Mouse (Mus musculus) myocyte (in vitro differentiated cells): ENCODE results near the gene Dgkz. TPM values are rescaled to one million over a fixed set of nuclear protein-coding genes. Genes with fewer than 3 reads are reported as not detected.

Source experiments
- H3K27me3 ChIP-seq: one replicate; pipeline ENCODE4 v1.6.1; 2011; ENCODE audit not compliant: control insufficient read depth, insufficient read depth, insufficient read length
- H3K36me3 ChIP-seq: one replicate; pipeline ENCODE4 v1.6.1; 2011; ENCODE audit not compliant: control insufficient read depth, insufficient read depth
- H3K4me2 ChIP-seq: one replicate; pipeline ENCODE4 v1.6.1; 2011; ENCODE audit warnings: low read depth, control low read depth
- H3K4me3 ChIP-seq: one replicate; pipeline ENCODE4 v1.5.1; 2011; ENCODE audit warnings: mild to moderate bottlenecking, control low read depth, moderate library complexity
- H3K79me2 ChIP-seq: one replicate; pipeline ENCODE4 v1.6.1; 2011; ENCODE audit not compliant: control insufficient read depth, insufficient read depth
- H3ac ChIP-seq: one replicate; pipeline ENCODE4 v1.6.1; 2011; ENCODE audit not compliant: control insufficient read depth, insufficient read length
- CEBPB ChIP-seq: IDR thresholded peaks from 2 replicates; pipeline ENCODE4 v1.6.1; 2011; ENCODE audit warnings: mild to moderate bottlenecking, moderate library complexity; ENCODE audit not compliant: poor library complexity, insufficient read depth, severe bottlenecking
- E2F4 ChIP-seq: IDR thresholded peaks from one replicate; pipeline ENCODE4 v1.6.1; 2011; ENCODE audit warnings: mild to moderate bottlenecking, control low read depth, moderate library complexity; ENCODE audit not compliant: insufficient read depth
- MAX ChIP-seq: IDR thresholded peaks from one replicate; pipeline ENCODE4 v1.6.1; 2011; ENCODE audit warnings: low read depth, mild to moderate bottlenecking, control low read depth
- MYOD1 ChIP-seq, 3 experiments: IDR thresholded peaks; one replicate each; pipeline ENCODE4 v1.6.1; 2011; ENCODE audit warnings: control low read depth in 2 of 3, low read depth in 2 of 3, mild to moderate bottlenecking in 2 of 3, moderate library complexity in 1 of 3; ENCODE audit not compliant: insufficient read length in 2 of 3, control insufficient read depth in 1 of 3
- MYOG ChIP-seq, 3 experiments: IDR thresholded peaks; one replicate each; pipeline ENCODE4 v1.6.1; 2011; ENCODE audit warnings: control low read depth in 2 of 3, low read depth in 2 of 3, mild to moderate bottlenecking in 2 of 3; ENCODE audit not compliant: insufficient read length in 2 of 3, control insufficient read depth in 1 of 3, insufficient read depth in 1 of 3
- POLR2A ChIP-seq: IDR thresholded peaks from one replicate; pipeline ENCODE4 v1.6.1; 2011; ENCODE audit warnings: low read depth, mild to moderate bottlenecking, control low read depth, moderate library complexity; ENCODE audit not compliant: insufficient read length
- POLR2AphosphoS2 ChIP-seq: IDR thresholded peaks from one replicate; pipeline ENCODE4 v1.6.1; 2011; ENCODE audit warnings: low read depth, control low read depth; ENCODE audit not compliant: insufficient read length
- REST ChIP-seq: IDR thresholded peaks from one replicate; pipeline ENCODE4 v1.6.1; 2011; ENCODE audit warnings: mild to moderate bottlenecking, control low read depth, moderate library complexity; ENCODE audit not compliant: insufficient read depth, insufficient read length
- SRF ChIP-seq: IDR thresholded peaks from one replicate; pipeline ENCODE4 v1.6.1; 2011; ENCODE audit warnings: low read depth; ENCODE audit not compliant: control insufficient read depth, insufficient read length
- TCF12 ChIP-seq: IDR thresholded peaks from one replicate; pipeline ENCODE4 v1.6.1; 2011; ENCODE audit warnings: mild to moderate bottlenecking, control low read depth; ENCODE audit not compliant: poor library complexity, insufficient read depth, severe bottlenecking
- TCF3 ChIP-seq: IDR thresholded peaks from one replicate; pipeline ENCODE4 v1.6.1; 2011; ENCODE audit warnings: low read depth, control low read depth; ENCODE audit not compliant: insufficient read length
- USF1 ChIP-seq: IDR thresholded peaks from one replicate; pipeline ENCODE4 v1.6.1; 2011; ENCODE audit warnings: low read depth, mild to moderate bottlenecking, control low read depth, moderate library complexity
- polyA plus RNA-seq: library from polyadenylated mRNA; unstranded; fragments of >200 nt; fragmentation: generic; extraction: Trizol; gene quantifications from one replicate; pipeline ENCODE4 v1.2.1, GENCODE M21; 2012; ENCODE audit warnings: missing spikeins

The Dgkz gene
- polyA plus RNA-seq, 1 experiment = 68.4 TPM

DNA sequence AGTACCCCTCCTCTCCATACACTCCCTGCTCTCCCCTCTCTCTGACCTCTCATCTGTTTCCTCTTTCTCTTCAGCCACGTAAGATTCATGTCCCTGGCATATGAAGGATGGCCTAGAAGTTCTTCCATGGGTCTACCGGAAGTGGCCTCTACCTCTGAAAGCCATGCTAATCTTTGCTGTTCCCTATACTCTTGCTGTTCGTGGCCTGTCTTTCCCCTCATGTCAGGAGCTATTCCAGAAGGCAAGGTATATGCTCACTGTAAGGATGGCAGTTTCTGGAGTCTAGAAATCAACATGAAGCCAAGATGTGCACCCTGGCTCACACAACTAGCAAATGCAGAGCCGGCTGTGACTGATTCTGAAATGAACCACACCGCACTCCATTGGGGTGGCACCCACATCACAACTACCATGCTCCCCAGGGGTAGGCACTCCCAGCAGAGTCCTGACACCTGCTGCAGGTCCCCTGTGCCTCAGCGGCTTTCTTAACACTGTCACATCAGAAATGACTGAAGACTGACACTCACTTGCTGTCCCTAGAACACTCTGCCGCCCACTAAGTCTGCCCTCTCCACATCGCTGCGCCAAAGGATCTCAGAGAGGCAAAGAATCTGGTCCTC lies 9.4 kb upstream of the Dgkz start:
- TF ChIP-seq TCF3 (no peak), MAX (no peak), MYOD1 (IDR thresholded peaks at IDR 0.05; ENCODE audit: control insufficient read depth in 1 of 3, insufficient read length in 2 of 3, low read depth in 2 of 3) (no peak), TCF12 (no peak), USF1 (no peak)
- Histone ChIP-seq H3ac (no peak overlapping the region), H3K79me2 (no peaks in the 10 kb centered on the region), H3K4me2 (no peak overlapping the region), H3K4me3 (no peak overlapping the region), H3K27me3 (no peaks in the 10 kb centered on the region), H3K36me3 (peaks cover 33% of the 10 kb centered on the region)

GRCm38 (mm10) chr2:91984439-91984838 lies 8.8 kb upstream of the Dgkz start:
- no peak overlapping the region for H3K4me2 ChIP-seq
- no peak overlapping the region for H3K4me3 ChIP-seq
- H3ac ChIP-seq = no peak overlapping the region
- peaks cover 27% of the 10 kb centered on the region for H3K36me3 ChIP-seq
- TF ChIP-seq MAX = no peak
- no peak for TF ChIP-seq TCF3
- TF ChIP-seq REST = no peak
- no peak for TF ChIP-seq TCF12
- no peak for TF ChIP-seq CEBPB
- TF ChIP-seq USF1 = no peak
- no peak for TF ChIP-seq E2F4
- TF ChIP-seq POLR2A = no peak
- TF ChIP-seq MYOD1 (IDR thresholded peaks at IDR 0.05; ENCODE audit: control insufficient read depth in 1 of 3, insufficient read length in 2 of 3, low read depth in 2 of 3) = no peak
- TF ChIP-seq SRF = no peak
- no peak for TF ChIP-seq POLR2AphosphoS2
- no peak for TF ChIP-seq MYOG (IDR thresholded peaks at IDR 0.05; ENCODE audit: control insufficient read depth in 1 of 3, insufficient read depth in 1 of 3, insufficient read length in 2 of 3, low read depth in 2 of 3)
- H3K27me3 ChIP-seq = no peaks in the 10 kb centered on the region
- H3K79me2 ChIP-seq = no peaks in the 10 kb centered on the region

- Histone ChIP-seq H3K4me3 (no peak overlapping the region), H3K79me2 (no peaks in the 10 kb centered on the region), H3K4me2 (no peak overlapping the region), H3K27me3 (peaks cover 16% of the 10 kb centered on the region), H3K36me3 (peaks cover 17% of the 10 kb centered on the region), H3ac (no peak overlapping the region)
- no peak for TF ChIP-seq USF1
- TF ChIP-seq MYOG (IDR thresholded peaks at IDR 0.05; ENCODE audit: control insufficient read depth in 1 of 3, insufficient read depth in 1 of 3, insufficient read length in 2 of 3, low read depth in 2 of 3) = peak in 1 of 3 experiments; percentile 6
- peak; percentile 35 for TF ChIP-seq POLR2AphosphoS2
These were observed 5.2 kb upstream of the Dgkz start for GRCm38 (mm10) chr2:91980830-91981229.

- H3K4me2 ChIP-seq = no peak overlapping the region
- no peak overlapping the region for H3K4me3 ChIP-seq
- no peaks in the 10 kb centered on the region for H3K79me2 ChIP-seq
- no peak overlapping the region for H3ac ChIP-seq
- TF ChIP-seq SRF = no peak
- no peak for TF ChIP-seq USF1
- TF ChIP-seq E2F4 = no peak
- no peak for TF ChIP-seq TCF3
- no peak for TF ChIP-seq MYOD1 (IDR thresholded peaks at IDR 0.05; ENCODE audit: control insufficient read depth in 1 of 3, insufficient read length in 2 of 3, low read depth in 2 of 3)
- no peak for TF ChIP-seq TCF12
- TF ChIP-seq POLR2A = no peak
- TF ChIP-seq MAX = no peak
- TF ChIP-seq REST = no peak
- TF ChIP-seq MYOG (IDR thresholded peaks at IDR 0.05; ENCODE audit: control insufficient read depth in 1 of 3, insufficient read depth in 1 of 3, insufficient read length in 2 of 3, low read depth in 2 of 3) = no peak
- TF ChIP-seq POLR2AphosphoS2 = no peak
- peaks cover 22% of the 10 kb centered on the region for H3K27me3 ChIP-seq
- peaks cover 11% of the 10 kb centered on the region for H3K36me3 ChIP-seq
These were observed 4.6 kb upstream of the Dgkz start for GRCm38 (mm10) chr2:91980245-91980644.

GRCm38 (mm10) chr2:91978547-91978946 lies 2.9 kb upstream of the Dgkz start:
- Histone ChIP-seq H3K4me3 (no peak overlapping the region), H3K4me2 (no peak overlapping the region), H3K36me3 (peaks cover 7% of the 10 kb centered on the region), H3K79me2 (no peaks in the 10 kb centered on the region), H3K27me3 (peaks cover 32% of the 10 kb centered on the region), H3ac (no peak overlapping the region)
- no peak for TF ChIP-seq POLR2A
- no peak for TF ChIP-seq REST
- TF ChIP-seq MYOD1 (IDR thresholded peaks at IDR 0.05; ENCODE audit: control insufficient read depth in 1 of 3, insufficient read length in 2 of 3, low read depth in 2 of 3) = no peak
- TF ChIP-seq TCF12 = no peak
- TF ChIP-seq MYOG (IDR thresholded peaks at IDR 0.05; ENCODE audit: control insufficient read depth in 1 of 3, insufficient read depth in 1 of 3, insufficient read length in 2 of 3, low read depth in 2 of 3) = no peak
- TF ChIP-seq E2F4 = no peak
- TF ChIP-seq SRF = no peak
- TF ChIP-seq USF1 = no peak
- no peak for TF ChIP-seq POLR2AphosphoS2
